Mouse (Mus musculus) ovary, adult 10 weeks (tissue): ENCODE data around the gene Tdpoz2. TPM values are rescaled to one million over a fixed set of nuclear protein-coding genes. Genes with fewer than 3 reads are reported as not detected.

Source experiments
- polyA plus RNA-seq: library from polyadenylated mRNA; stranded (reverse); fragments of 350-450 nt; fragmentation: Illumina TruSeq; extraction: RNeasy Lipid Tissue Mini Kit (QIAGEN cat#74804); gene quantifications from one replicate; pipeline ENCODE4 v1.2.3, GENCODE M21; 2014

Gene Tdpoz2
- polyA plus RNA-seq: not detected

GRCm38 (mm10) chr3:93652586-93652985 is at the start of gene Tdpoz2:
Tdpoz2 (minus strand) TSS chr3:93652686.

GRCm38 (mm10) chr3:93692970-93693369 is 40.5 kb upstream of the Tdpoz2 start, which contains the start of gene Gm37596:
Gm37596 (minus strand) TSS chr3:93693070.

GRCm38 (mm10) chr3:93676210-93676609 is 23.7 kb upstream of the Tdpoz2 start, which contains the start of gene Tdpoz1:
Tdpoz1 (minus strand) TSS chr3:93676310.

Other genes starting within 250 kb of the Tdpoz2 start
- gene Tchh, start 210.4 kb downstream of the Tdpoz2 start, polyA plus RNA-seq: 0.66 TPM
- gene Tchhl1, start 183.9 kb downstream of the Tdpoz2 start, polyA plus RNA-seq: not detected
- 296 TPM for gene S100a11, start 132.2 kb downstream of the Tdpoz2 start, polyA plus RNA-seq
- gene S100a10, start 97.6 kb downstream of the Tdpoz2 start, polyA plus RNA-seq: 72.1 TPM
- gene Tdpoz1, start 23.6 kb upstream of the Tdpoz2 start, polyA plus RNA-seq: not detected
- not detected for gene Gm37596, start 40.4 kb upstream of the Tdpoz2 start, polyA plus RNA-seq
- gene Gm5773, start 120.3 kb upstream of the Tdpoz2 start, polyA plus RNA-seq: not detected
- gene Tdpoz4, start 143.7 kb upstream of the Tdpoz2 start, polyA plus RNA-seq: not detected
- not detected for gene Tdpoz3, start 173.3 kb upstream of the Tdpoz2 start, polyA plus RNA-seq